Mouse (Mus musculus) forebrain, embryonic 13.5 days (tissue): ENCODE data around the gene Glrx2. TPM values are rescaled to one million over a fixed set of nuclear protein-coding genes. Genes with fewer than 3 reads are reported as not detected.

Experiments
- ATAC-seq: fragments of 200-750 bp; cut with Nextera tagmentation; 2 replicates; pipeline ENCODE4 v1.8.0; 2017
- H3K27ac ChIP-seq: fragments of 300-500 bp; sonication (generic); 2 replicates; pipeline ENCODE4 v1.5.1; 2015; ENCODE audit warnings: inconsistent platforms, mild to moderate bottlenecking, moderate library complexity
- H3K27me3 ChIP-seq: fragments of 300-500 bp; sonication (generic); 2 replicates; pipeline ENCODE4 v1.6.1; 2015; ENCODE audit warnings: mild to moderate bottlenecking, inconsistent platforms
- H3K36me3 ChIP-seq: fragments of 300-500 bp; sonication (generic); 2 replicates; pipeline ENCODE4 v1.6.1; 2015; ENCODE audit warnings: mild to moderate bottlenecking, inconsistent platforms; ENCODE audit not compliant: poor library complexity, severe bottlenecking
- H3K4me1 ChIP-seq: fragments of 300-500 bp; sonication (generic); 2 replicates; pipeline ENCODE4 v1.6.1; 2015; ENCODE audit warnings: inconsistent platforms
- H3K4me2 ChIP-seq: fragments of 300-500 bp; sonication (generic); 2 replicates; pipeline ENCODE4 v1.6.1; 2015; ENCODE audit warnings: inconsistent platforms, mild to moderate bottlenecking, moderate library complexity
- H3K4me3 ChIP-seq: fragments of 300-500 bp; sonication (generic); 2 replicates; pipeline ENCODE4 v1.5.1; 2015; ENCODE audit warnings: mild to moderate bottlenecking, inconsistent platforms
- H3K9ac ChIP-seq: fragments of 300-500 bp; sonication (generic); 2 replicates; pipeline ENCODE4 v1.6.1; 2015; ENCODE audit warnings: mild to moderate bottlenecking, inconsistent platforms
- H3K9me3 ChIP-seq: fragments of 300-500 bp; sonication (generic); replicated peaks from 2 replicates; pipeline ENCODE4 v1.6.1; 2016; ENCODE audit warnings: inconsistent platforms
- WGBS: fragments of 180-500 bp; shearing (Covaris S2); methylation state at CpG from one replicate; pipeline ENCODE4 v1.1.7; 2015; 5-methylcytosine and 5-hydroxymethylcytosine counted together
- polyA plus RNA-seq: library from polyadenylated mRNA; unstranded; fragments of >200 nt; fragmentation: Nextera tagmentation; extraction: Ambion mirVana; gene quantifications from 2 replicates; pipeline ENCODE4 v1.2.1, GENCODE M21; 2015

Gene Glrx2
- polyA plus RNA-seq, 1 experiment from 2014 or later = 192 TPM

- H3K9ac ChIP-seq = no peak overlapping the region
Measured at GRCm38 (mm10) chr1:143765801-143766200, 49.7 kb downstream of the Glrx2 start.

GRCm38 (mm10) chr1:143766238-143766637, 50.1 kb downstream of the Glrx2 start:
- H3K27ac ChIP-seq = no peak overlapping the region
- H3K27me3 ChIP-seq = no peaks in the 10 kb centered on the region
- ATAC-seq = no peak
- no peak overlapping the region for H3K4me2 ChIP-seq
- no peak overlapping the region for H3K9ac ChIP-seq
- no peaks in the 10 kb centered on the region for H3K9me3 ChIP-seq
- whole genome bisulfite sequencing = 90% methylated on average over 6 of the region's 6 CpGs
- no peak overlapping the region for H3K4me3 ChIP-seq
- peaks cover 59% of the 10 kb centered on the region for H3K36me3 ChIP-seq
- H3K4me1 ChIP-seq = 0 out of 2 replicates have a peak, but pooled peaks cover 7% of the 10 kb centered on the region

More at GRCm38 (mm10) chr1:143765801-143766200, 49.7 kb downstream of the Glrx2 start:
- no peak for ATAC-seq
- Histone ChIP-seq H3K27me3 (no peaks in the 10 kb centered on the region), H3K36me3 (peaks cover 63% of the 10 kb centered on the region), H3K4me1 (0 out of 2 replicates have a peak, but pooled peaks cover 6% of the 10 kb centered on the region), H3K4me3 (no peak overlapping the region), H3K27ac (no peak overlapping the region), H3K4me2 (no peak overlapping the region), H3K9me3 (no peaks in the 10 kb centered on the region)
- 91% methylated on average over 4 of the region's 4 CpGs for WGBS

DNA sequence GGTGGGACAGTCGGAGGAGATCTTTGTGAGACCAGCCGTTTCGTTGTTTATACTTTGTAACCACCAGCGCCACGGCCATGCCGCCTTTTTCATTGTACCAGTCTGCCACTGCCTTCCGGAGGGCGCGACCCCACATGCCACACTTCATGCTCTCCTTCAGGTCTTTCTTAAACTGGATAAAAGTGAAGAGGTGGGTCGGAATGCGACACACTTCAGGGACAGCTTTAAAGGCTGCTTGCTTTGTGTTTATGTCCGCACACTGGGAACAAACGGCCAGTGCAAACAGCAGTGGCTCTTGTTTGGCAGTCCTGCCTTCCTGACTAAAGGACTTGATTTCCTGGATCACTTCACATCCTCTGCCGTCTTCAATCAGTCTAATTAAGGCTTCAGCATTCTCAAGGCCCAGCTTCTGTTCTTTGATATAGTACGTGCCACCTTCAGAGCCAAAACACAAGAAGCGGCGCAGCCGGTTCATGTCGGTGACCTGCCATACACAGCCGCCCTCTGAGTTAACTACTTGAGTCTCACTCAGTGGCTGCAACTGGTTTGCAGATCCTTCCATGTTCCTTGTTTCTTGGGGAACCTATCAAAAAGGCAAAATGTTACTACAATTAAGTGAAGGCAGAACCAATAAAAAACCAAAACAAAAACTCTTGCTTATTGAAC, 54.4 kb downstream of the Glrx2 start:
- Histone ChIP-seq H3K4me3 (no peak overlapping the region), H3K9me3 (no peaks in the 10 kb centered on the region), H3K27ac (no peak overlapping the region), H3K36me3 (peaks cover 31% of the 10 kb centered on the region), H3K4me2 (no peak overlapping the region), H3K4me1 (peaks cover 31% of the 10 kb centered on the region), H3K9ac (no peak overlapping the region), H3K27me3 (no peaks in the 10 kb centered on the region)
- WGBS = 45% methylated on average over 20 of the region's 20 CpGs
- ATAC-seq = 0 out of 2 replicates have a peak, but pooled peaks have one; percentile 25

- H3K9me3 ChIP-seq = no peaks in the 10 kb centered on the region
- no peak overlapping the region for H3K4me2 ChIP-seq
- peaks cover 41% of the 10 kb centered on the region for H3K4me1 ChIP-seq
- no peak for ATAC-seq
- no peak overlapping the region for H3K9ac ChIP-seq
- no peak overlapping the region for H3K4me3 ChIP-seq
- no peaks in the 10 kb centered on the region for H3K27me3 ChIP-seq
- H3K36me3 ChIP-seq = peaks cover 17% of the 10 kb centered on the region
- no peak overlapping the region for H3K27ac ChIP-seq
- WGBS = 60% methylated on average over 7 of the region's 7 CpGs
Measured at GRCm38 (mm10) chr1:143773082-143773481, 56.9 kb downstream of the Glrx2 start.

- whole genome bisulfite sequencing = 89% methylated on average over 6 of the region's 6 CpGs
- Histone ChIP-seq H3K36me3 (peaks cover 13% of the 10 kb centered on the region), H3K27ac (no peak overlapping the region), H3K4me3 (no peak overlapping the region), H3K4me1 (peaks cover 49% of the 10 kb centered on the region), H3K9ac (no peak overlapping the region), H3K27me3 (no peaks in the 10 kb centered on the region), H3K9me3 (no peaks in the 10 kb centered on the region), H3K4me2 (no peak overlapping the region)
- no peak for ATAC-seq
Measured at GRCm38 (mm10) chr1:143773909-143774308, 57.8 kb downstream of the Glrx2 start.

GRCm38 (mm10) chr1:143776446-143777411, 60.6 kb downstream of the Glrx2 start, which contains the start of the genes Trove2 and Uchl5:
Gene Trove2 (minus strand): TSS chr1:143777068.
Gene Uchl5 (plus strand): TSS chr1:143777272.
- H3K36me3 ChIP-seq = no peaks in the 10 kb centered on the region
- no peaks in the 10 kb centered on the region for H3K9me3 ChIP-seq
- peak within 1 kb of the TSS; percentile 91 for H3K9ac ChIP-seq
- H3K27me3 ChIP-seq = no peaks in the 10 kb centered on the region
- under 1% methylated on average over 82 of the region's 84 CpGs for WGBS
- H3K4me1 ChIP-seq = peaks cover 46% of the 10 kb centered on the region
- peak; percentile 97 for ATAC-seq
- peak within 1 kb of the TSS; percentile 90 for H3K4me2 ChIP-seq
- peak within 1 kb of the TSS; percentile 87 for H3K4me3 ChIP-seq
- H3K27ac ChIP-seq = peak within 1 kb of the TSS; percentile 66

GRCm38 (mm10) chr1:143777558-143778218, 61.5 kb downstream of the Glrx2 start:
- Histone ChIP-seq H3K4me1 (peaks cover 46% of the 10 kb centered on the region), H3K36me3 (no peaks in the 10 kb centered on the region), H3K27me3 (no peaks in the 10 kb centered on the region), H3K27ac (peak overlapping the region; percentile 66), H3K4me3 (peak overlapping the region; percentile 87), H3K4me2 (peak overlapping the region; percentile 90), H3K9me3 (no peaks in the 10 kb centered on the region), H3K9ac (peak overlapping the region; percentile 91)
- 1% methylated on average over 39 of the region's 39 CpGs for WGBS
- ATAC-seq = no peak; the same call in 1 of the 2 replicates

GRCm38 (mm10) chr1:143788584-143789227, 72.6 kb downstream of the Glrx2 start:
- Histone ChIP-seq H3K9ac (no peak overlapping the region), H3K36me3 (peaks cover 10% of the 10 kb centered on the region; the same call in 1 of the 2 replicates), H3K9me3 (no peaks in the 10 kb centered on the region), H3K27me3 (no peaks in the 10 kb centered on the region), H3K4me3 (no peak overlapping the region), H3K4me2 (no peak overlapping the region), H3K4me1 (no peaks in the 10 kb centered on the region), H3K27ac (no peak overlapping the region)
- WGBS = 78% methylated on average over 2 of the region's 2 CpGs
- ATAC-seq = no peak

Other genes with a start within 250 kb of the Glrx2 start
- gene B3galt2, start 75.7 kb upstream of the Glrx2 start, polyA plus RNA-seq = 3.2 and 3.5 TPM in 2 replicates
- gene Cdc73, start 13.4 kb upstream of the Glrx2 start, polyA plus RNA-seq = 24.0 and 30.6 TPM in 2 replicates
- gene Trove2, start 60.7 kb downstream of the Glrx2 start, polyA plus RNA-seq = 46.1 and 50.8 TPM in 2 replicates
- 84.5 and 87.9 TPM in 2 replicates for gene Uchl5, start 60.9 kb downstream of the Glrx2 start, polyA plus RNA-seq